Mouse (Mus musculus): ENCODE results near the gene Tchhl1.

DNA sequence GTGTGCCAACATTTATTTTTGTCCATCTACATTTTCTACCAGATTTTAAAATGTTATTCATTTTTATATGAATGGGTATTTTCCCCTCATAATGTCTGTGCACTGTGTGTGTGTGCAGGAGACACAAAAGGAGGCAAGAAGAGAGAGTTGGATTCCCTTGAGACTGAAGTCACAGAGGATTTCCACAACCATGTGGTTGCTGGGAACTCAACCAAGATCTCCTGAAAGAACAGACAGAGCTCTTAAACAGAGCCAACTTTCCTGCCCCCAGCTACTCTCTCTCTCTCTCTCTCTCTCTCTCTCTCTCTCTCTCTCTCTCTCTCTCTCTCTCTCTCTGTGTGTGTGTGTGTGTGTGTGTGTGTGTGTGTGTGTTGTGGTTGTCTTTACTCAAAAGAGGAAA, 30.6 kb downstream of the Tchhl1 start:
- TF ChIP-seq CTCF (IDR thresholded peaks at IDR 0.05; ENCODE audit: low read depth), result no peak
- no peak for TF ChIP-seq EP300 (IDR thresholded peaks at IDR 0.05; ENCODE audit: low read depth)

Measured in heart, postnatal 0 days (tissue).